Mouse (Mus musculus) ovary, postnatal 36 days (tissue): ENCODE data around the gene Gdpgp1.

Experiments used
- DNase-seq: peaks from one replicate; pipeline ENCODE4 v3.0.0; 2022; ENCODE audit warnings: low spot score, mixed read lengths

The Gdpgp1 gene

DNA sequence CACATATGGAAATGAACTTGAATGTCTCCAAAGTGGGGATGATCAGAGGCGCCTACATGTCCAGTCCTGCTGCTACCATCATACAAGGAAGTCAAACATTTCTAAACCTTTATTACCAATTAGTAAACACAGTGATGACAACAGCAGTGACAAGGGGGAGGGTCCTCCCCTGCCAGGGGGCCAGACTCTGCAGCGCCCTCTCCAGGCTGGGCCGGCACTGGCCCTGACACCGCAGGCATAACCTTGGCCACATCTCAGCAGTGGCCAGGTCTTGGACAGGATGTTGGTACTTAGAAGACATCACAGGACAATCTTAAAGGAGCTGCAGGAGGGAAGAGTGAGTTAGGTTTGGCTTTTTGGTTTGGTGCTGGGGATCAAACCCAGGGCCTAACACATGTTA is 5.6 kb upstream of the Gdpgp1 start:
- no peak for DNase-seq

DNA sequence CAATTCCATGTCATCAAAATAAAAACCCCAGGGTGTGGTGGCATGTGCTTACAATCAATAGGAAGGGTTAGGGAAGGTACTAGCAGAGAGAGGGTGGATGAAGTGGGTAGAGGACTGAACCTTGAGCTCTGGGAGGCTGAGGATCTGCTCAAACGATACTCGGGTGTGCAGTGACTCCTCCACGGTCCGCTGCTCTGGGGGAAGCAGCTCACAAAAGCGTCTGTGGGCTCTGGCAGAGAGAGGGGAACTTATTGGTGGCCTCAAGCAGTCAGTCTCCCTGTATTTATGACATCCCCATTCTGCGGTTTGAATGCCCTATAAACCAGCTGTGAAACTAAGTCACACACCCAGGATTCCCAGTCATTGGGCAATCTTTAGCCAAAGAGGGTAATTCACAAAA is 2.5 kb upstream of the Gdpgp1 start:
- DNase-seq, result no peak

GRCm38 (mm10) chr7:80231971-80232488 is 635 bp upstream of the Gdpgp1 start:
- DNase-seq, result no peak

DNA sequence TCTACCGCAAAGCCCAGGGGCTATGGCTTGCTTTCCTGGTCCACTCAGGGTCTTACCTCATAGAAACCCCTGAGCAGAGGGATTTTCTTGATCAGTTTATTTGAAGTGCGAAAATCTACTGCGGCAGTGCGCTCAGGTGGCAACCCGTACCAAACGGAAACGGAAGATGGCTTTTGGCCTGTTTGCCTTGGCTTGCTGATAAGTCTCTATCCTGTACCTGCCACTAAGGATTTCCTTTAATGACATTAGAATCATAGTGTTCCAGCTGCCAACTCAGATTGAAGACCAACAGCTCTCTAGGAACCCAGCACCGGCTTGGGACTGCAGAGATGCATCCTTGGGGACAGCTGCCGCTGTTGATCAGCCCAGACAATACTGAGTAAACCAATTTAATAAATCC is 1.1 kb downstream of the Gdpgp1 start:
- DNase-seq, result no peak

- DNase-seq, result no peak
These were observed 5.9 kb downstream of the Gdpgp1 start for GRCm38 (mm10) chr7:80238542-80238941.

GRCm38 (mm10) chr7:80241661-80242060 is 9.0 kb downstream of the Gdpgp1 start:
- no peak for DNase-seq

DNA sequence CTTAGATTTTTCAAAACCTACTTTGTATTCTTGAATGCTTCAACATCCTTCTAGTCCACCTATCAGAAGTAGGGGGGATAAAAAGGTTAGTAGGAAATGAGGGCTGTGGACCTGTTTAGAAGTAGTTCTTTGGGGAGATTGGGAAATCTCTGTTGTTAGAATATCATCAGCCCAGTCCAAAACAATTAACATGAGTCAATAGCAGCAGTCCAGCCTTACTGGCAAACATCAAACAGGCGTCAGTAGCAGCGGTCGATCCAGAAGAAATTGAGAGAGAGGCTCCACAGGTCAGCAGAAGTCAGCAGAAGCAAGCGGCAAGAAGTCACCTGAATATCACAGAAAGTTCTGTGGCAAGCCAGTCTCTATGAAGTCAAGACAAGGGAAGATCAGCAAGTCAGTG is 12.2 kb downstream of the Gdpgp1 start:
- no peak for DNase-seq

GRCm38 (mm10) chr7:80246148-80246721 is 13.6 kb downstream of the Gdpgp1 start, which contains the start of gene Ttll13:
Gene Ttll13 (plus strand): TSS chr7:80246376.
- DNase-seq, result peak; percentile 97

GRCm38 (mm10) chr7:80246859-80247258 is 14.2 kb downstream of the Gdpgp1 start:
- no peak for DNase-seq

DNA sequence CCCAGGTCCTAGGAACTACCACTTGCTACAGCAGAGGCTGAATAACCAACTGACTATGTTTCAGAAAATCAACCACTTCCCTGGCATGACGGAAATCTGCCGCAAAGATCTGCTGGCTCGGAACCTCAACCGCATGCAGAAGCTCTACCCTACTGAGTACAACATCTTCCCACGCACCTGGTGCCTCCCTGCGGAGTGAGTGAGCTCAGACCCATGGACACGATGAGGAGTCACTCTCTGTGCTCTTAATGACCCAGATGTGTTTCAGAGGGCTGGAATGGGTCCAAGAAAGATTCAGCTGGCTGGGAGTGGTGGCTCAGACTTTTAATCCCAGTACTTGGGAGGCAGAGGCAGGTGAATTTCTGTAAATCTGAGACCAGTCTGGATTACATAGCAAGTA is 19.8 kb downstream of the Gdpgp1 start:
- DNase-seq, result no peak

- no peak for DNase-seq
These were observed 20.2 kb downstream of the Gdpgp1 start for GRCm38 (mm10) chr7:80252886-80253285.

DNA sequence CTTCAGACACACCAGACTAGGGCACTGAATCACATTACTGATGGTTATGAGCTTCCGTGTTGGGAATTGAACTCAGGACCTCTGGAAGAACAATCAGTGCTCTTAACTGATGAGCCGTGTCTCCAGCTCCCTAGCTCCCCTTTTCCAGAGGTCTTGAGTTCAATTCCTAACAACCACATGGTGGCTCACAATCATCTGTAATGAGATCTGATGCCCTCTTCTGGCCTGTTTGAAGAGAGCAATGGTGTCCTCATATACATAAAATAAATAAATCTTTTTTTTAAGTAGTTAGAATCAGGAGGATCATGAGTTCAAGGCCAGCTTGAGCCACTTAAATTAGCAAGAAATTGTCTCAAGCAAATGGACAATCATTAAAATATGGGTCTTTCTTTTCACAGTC is 23.3 kb downstream of the Gdpgp1 start:
- DNase-seq, result no peak

DNA sequence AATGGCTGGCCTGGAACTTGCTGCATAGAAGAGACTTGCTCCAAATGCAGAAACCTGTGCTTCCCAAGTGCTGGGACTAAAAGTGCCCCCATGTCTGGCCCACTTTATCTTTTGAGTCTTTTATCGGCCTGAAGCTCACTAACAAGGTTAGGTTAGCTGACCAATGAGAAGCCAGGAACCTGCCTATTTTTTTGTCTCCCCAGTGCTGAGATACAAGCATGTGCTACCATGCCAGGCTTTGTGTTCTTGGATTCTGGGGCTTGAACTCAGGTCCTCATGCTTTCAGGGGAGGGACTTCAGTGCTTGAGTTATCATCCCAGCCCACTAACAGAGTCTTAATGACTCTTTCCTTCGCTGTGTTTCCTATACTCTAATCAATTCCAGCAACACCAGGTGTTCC is 25.0 kb downstream of the Gdpgp1 start:
- DNase-seq, result no peak

GRCm38 (mm10) chr7:80260625-80261371 is 28.1 kb downstream of the Gdpgp1 start, which contains the start of gene Ngrn:
Gene Ngrn (plus strand): TSS chr7:80261215.
- DNase-seq, result peak; percentile 79

- no peak for DNase-seq
These were observed 28.8 kb downstream of the Gdpgp1 start for GRCm38 (mm10) chr7:80261372-80261990.

GRCm38 (mm10) chr7:80264606-80265005 is 31.9 kb downstream of the Gdpgp1 start:
- DNase-seq, result no peak

GRCm38 (mm10) chr7:80267764-80268163 is 35.1 kb downstream of the Gdpgp1 start:
- DNase-seq, result no peak

DNA sequence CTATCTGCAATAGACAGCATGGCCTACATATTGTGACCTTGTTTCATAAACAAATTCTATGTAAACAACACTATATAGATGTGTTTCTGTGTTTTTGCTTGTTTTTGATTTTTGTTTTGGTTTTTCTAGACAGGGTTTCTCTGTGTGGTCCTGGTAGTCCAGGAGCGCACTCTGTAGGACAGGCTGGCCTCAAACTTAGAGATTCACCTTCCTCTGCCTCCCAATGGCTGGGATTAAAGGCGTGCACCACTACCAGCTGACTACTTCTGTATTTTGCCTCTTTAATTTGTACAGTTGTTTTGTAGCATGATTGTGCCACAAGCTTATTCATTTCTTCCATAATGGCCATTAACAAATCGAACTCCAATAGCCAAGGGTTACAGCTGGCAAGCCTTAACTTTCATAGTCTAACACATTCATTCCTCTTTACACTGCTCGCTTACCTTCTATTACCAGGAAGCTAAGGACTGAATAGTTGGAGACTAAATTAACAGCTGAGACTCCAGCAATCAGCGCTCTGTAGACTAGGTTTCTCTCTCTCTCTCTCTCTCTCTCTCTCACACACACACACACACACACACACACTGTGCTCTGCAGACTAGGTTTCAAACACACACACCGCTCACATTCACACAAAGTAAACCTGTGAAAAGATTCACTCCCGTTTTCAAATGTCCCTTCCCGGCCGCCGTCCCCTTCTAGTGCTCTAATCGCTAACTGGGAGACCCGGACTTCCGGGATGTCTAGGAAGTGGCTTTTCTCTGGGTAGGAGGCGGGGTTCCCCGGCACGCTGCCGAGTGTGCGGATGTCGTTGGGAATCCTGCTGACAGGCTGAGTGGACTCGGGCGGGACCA is 36.5 kb downstream of the Gdpgp1 start, which contains the start of gene Vps33b:
Gene Vps33b, plus strand, starts transcription at position 753 of the 854 bp plus-strand sequence.
- peak; percentile 92 for DNase-seq

DNA sequence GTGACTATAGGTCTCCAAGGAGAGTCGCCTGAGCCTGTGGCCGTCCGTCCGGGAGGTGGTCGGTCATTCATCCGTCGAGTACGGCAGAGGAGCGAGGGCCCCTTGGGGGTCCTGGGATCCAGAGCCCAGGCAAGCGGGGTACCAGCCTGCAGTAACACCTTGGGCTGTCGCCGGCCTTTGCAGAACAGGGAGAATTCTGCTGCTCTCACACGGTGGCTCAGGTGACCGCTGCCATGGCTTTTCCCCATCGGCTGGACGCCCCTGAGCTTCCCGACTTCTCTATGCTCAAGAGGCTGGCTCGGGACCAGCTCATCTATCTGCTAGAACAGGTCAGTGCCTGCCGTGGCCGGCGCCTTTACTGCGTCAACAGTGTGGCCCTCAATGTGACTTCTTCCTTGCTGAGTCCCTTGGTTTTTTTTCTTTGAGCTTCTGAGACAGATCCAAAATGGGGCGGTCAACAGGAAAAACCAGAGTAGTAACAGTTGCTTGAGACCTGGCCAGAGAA is 37.1 kb downstream of the Gdpgp1 start:
- no peak for DNase-seq

- DNase-seq, result no peak
These were observed 40.8 kb downstream of the Gdpgp1 start for GRCm38 (mm10) chr7:80273456-80273855.

GRCm38 (mm10) chr7:80276374-80276773 is 43.7 kb downstream of the Gdpgp1 start:
- DNase-seq, result no peak

DNA sequence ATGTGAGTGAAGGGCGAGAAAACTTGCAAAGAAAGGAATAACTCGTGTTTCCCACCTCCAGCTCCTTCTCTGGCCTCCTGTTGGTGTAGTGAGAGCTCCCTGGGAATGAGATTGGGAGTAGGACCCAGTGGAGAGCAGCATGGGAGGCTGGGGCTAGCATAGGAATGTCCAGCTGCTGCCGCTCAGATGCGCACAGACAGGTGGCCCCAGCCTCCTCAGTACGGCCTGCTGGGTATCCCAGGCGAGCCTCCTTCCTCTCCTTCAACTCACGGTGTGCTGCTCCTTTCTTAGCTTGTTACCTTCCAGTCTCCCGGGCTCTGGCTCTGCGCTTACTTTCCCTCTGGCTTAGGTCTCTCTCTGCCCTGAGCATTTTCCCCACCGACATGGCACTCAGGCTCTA is 47.4 kb downstream of the Gdpgp1 start:
- DNase-seq, result no peak
